Mouse (Mus musculus) megakaryocyte, adult 5-6 weeks (primary cell): ENCODE data around the gene 2610301B20Rik. TPM values are rescaled to one million over a fixed set of nuclear protein-coding genes. Genes with fewer than 3 reads are reported as not detected.
"Not testable (repeated sequence)": the region's sequence is repeated elsewhere in the genome, so short reads cannot be mapped to it uniquely, and the experiment has no call there.

ENCODE experiments used
- ATAC-seq: 2 replicates; pipeline ENCODE4 v1.8.0; 2016; ENCODE audit warnings: mild to moderate bottlenecking, inconsistent platforms; ENCODE audit not compliant: poor library complexity, severe bottlenecking
- total RNA-seq, 2 experiments: library from RNA; stranded (forward) in 1 of 2; stranded (reverse) in 1 of 2; fragments of 153-499, 151-499 nt in 1 of 2; fragments of 221-1000, 200-1000 nt in 1 of 2; gene quantifications; 2 replicates each; pipeline versions ENCODE4 v1.2.3 to v1.2.4; 2015 to 2017

Gene 2610301B20Rik
- total RNA-seq (2015) (8.6 and 10.8 TPM in 2 replicates), total RNA-seq (2017) (1.8 and 3.0 TPM in 2 replicates)

DNA sequence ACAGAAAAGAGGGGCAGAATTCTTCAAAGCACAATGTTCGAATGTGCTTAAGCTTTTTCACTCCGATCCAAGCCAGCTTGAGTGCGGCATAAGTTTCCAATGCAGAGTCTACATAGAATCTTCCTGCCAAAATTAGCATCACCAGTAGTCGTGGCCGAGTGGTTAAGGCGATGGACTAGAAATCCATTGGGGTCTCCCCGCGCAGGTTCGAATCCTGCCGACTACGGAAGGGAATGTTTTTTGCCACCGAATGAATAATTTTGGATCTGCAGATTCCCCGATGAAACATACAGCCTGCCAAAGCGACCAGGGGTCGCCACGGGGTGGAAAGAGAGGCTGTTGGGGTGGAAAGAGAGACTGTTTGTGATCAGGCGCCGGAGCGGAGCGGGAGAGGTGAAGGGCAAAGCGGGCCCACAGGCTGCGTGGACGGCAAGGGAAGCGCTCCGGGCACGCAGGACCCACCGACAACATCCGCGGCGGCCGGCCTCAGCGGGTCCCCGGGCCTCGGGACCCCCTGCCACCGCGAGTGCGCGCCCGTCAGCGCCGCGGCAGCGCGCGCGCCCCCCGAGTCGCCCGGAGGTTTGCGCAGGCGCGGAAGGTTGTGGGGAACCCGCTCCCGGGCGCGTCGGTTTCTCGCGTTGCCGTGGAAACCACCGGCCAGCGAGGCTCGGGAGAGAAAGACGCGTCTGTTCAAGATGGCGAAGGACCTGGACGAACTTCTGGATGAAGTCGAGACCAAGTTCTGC lies at the start of gene 2610301B20Rik:
Gene 2610301B20Rik (plus strand): TSS at position 579 of the 746 bp plus-strand sequence.
- ATAC-seq = peak; percentile 88

DNA sequence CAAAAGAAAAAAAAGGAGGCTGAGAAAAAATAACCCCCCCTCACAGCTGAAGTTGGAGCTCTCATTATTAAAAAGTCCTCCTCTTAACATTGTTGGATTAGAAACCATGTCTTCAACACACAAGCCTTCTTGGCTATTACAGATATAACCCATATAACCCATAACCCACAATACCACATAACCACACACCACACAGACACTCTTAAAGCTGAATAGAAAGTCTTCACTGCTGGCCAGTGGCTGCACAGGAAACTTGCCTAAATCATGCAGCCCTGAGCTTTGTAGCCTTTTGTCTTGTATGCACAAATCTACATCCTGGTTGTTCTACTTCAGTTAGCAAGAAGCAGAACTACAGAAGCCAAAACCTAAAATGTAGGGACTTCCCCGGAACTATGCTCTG lies 41.0 kb upstream of the 2610301B20Rik start:
- ATAC-seq = peak; percentile 56; the same call in 1 of the 2 replicates

DNA sequence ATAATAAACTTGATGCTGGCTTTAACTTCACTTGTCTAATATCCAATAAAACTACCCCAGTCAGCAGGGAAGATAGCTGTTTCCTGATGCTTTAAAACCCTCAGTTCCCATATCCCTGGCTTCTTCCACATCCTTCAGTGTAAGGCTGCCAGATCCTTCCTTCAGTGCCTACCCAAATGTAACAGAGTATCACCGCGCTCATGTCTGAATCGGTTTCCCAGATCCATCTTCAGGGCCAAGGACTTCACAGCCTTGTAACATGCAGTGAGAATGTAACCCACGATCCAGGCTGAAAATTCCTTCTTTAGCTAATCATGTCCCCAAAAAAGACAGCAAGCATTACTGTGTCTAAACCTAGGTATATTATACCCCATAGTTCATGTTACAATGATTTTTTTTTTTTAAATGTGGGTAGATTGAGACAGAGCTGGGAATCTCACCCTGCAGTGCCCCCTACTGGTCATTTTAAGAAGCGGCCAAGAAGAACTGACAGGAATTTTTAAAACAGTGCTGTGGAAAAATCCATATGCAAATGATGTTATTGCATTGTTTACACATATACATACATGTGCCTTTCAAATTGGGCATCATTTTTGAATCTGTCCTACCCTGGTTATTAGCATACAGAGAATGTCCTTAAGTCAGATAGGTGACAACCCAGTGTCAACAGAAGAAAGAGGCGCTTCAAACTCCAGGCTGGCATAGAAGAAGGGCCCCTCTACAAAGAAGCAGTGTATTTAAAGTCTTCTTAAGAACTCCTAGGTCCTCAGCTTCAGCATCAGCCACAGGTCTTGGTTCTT lies 38.8 kb upstream of the 2610301B20Rik start:
- ATAC-seq = no peak

DNA sequence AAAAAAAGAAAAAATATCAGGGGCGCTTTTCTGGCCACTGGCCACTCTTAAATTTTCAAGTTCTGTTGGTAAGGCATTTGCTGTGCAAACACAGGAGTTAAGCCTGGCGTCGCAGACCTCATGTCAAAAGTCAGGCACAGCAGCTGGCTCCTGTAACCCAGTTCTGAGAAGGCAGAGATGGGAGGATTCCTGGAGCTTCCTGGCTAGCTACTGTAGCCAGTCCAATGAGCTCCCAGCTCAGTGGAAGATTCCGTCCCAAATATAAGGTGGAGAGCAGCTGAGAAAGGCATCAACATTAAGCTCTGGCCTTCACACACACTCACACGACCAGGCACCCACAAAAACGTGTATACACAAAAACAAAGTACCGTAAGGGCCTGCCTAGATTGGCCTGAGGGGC lies 28.4 kb upstream of the 2610301B20Rik start:
- no peak for ATAC-seq

DNA sequence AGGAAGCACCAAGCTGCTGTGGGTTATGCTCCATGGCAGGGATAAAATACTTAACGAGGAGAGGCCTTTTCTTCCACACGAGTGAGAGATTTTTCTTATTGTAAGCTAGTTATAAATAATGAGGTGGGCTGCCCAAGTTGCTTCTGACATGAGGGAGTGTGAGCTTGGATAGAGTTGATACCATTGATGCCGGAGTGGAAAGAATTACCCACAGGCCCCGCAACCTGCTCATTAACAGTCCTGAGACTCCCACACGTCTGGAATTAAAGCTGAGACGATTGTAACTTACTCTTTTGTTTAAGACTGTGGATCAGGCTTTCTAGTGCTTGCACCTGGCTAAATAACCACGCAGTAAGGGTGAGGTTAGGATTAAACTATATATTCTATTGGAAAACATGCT lies 24.5 kb upstream of the 2610301B20Rik start:
- ATAC-seq = no peak

DNA sequence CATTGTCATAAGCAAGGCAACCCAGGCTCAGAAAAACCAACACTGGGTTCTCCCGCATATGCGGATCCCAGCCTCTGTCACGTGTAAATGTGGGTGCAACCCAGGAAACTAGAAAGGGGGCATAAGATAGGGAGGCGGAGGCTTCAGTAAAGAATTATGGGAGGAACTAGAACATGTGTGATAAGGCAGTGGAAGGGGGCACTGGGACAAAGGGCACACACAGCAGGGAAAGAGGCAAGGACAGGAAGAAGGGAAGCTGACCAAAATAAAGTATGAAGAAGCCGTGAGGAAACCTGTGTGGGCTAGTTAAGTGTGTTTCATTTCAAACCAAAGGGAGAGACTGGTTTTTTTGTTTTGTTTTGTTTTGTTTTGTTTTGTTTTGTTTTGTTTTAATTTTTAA lies 23.3 kb upstream of the 2610301B20Rik start:
- ATAC-seq = no peak

DNA sequence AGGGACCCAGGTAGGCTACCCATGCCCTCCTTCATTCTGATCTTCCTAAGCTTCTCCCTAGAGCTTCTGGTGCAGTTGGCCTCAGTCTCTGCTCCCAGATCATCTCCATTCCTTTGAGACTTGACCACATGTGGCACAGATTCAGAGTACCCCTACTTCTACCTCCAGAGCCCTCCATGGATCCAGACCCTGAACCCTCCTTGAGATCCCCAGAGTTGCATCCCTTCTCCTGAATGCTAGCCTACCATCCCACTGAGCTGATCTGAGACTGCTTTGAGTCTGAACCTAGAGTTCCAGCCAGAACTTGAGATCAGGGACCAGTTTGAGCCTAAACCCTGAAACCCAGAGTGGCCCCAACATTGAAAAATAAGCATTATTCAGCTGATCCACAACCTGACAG lies 15.1 kb upstream of the 2610301B20Rik start:
- no peak for ATAC-seq

GRCm38 (mm10) chr4:10859911-10860581 lies 14.3 kb upstream of the 2610301B20Rik start:
- no peak for ATAC-seq

GRCm38 (mm10) chr4:10860825-10861224 lies 13.5 kb upstream of the 2610301B20Rik start:
- no peak for ATAC-seq

- not testable (repeated sequence) for ATAC-seq
Measured at GRCm38 (mm10) chr4:10862882-10863281, 11.4 kb upstream of the 2610301B20Rik start.

DNA sequence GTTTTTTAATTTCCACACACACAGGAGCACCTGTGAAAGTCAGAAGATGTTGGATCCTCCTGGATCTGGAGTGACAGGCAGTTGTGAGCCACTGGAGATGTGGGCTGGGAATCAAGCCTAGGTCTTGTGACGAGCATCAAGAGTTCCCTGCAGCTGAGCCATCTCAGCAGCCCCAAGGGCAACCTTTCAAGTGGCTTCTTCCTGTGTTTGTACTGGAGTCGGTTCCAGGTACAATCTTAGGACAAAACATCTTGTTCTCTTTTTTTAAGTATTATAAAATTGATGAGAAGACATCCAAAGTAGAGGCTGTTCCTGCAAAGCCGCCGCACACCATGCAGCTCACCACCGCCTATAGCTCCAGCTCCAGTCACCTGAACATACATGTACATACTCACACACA lies 2.1 kb upstream of the 2610301B20Rik start:
- no peak for ATAC-seq

DNA sequence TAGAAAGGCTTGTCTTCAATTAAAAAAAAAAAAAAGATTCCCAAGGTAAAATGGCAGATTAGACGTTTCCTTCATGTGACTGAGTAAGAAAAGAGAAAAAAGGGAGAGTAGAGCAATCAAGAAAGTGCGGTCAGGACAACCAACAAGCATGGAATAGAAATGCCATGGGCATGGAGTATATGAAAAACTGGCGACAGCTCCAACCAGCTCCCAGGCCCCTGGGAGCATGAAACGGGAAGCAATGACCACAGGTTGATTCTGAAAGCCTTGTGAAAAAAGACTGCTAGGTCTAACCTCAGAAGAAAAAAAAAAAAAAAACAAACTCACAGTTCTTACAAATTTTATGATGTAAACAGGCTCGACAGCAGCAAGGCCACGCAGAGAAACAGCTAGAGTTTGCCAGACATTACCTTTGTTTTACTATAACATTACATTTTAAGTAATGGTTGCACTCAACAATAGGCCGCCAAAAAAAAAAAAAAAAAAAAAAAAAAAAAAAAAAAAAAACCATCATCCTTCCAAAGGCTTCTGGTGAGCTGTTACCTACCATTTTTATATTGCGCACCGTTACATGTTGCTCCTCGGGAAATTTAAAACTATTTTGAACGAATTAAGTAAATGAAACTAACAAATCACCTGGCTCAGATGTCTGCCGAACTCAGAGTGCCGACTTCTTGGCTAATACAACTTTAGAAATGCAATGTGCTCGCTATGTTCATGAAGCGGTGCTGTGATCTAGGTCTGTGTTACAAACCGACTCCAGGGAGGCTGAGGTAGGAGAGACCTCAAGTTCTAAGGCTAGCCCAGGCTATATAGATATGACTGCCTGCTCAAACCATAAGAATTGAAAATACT lies 1.4 kb upstream of the 2610301B20Rik start:
- ATAC-seq = no peak

DNA sequence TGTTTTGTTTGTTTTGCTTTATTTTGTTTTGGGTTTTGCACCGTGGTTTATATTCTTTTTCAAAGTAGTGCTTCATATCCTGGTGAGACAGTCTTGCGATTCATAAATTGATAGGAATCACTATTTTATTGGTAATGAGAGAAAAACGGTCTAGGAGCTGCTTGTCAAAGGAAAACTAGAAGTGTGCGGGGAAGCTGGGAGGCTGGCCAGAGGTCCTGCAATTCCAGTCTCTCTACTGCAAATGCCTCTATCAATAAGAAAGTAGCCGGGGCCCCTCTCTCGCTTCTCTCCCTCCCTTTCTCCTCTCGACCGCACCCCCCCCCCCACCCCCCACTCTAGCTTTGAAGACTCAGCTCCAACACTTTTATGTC lies 764 bp upstream of the 2610301B20Rik start:
- ATAC-seq = no peak

GRCm38 (mm10) chr4:10874718-10875121 lies 422 bp downstream of the 2610301B20Rik start:
- peak; percentile 56 for ATAC-seq

DNA sequence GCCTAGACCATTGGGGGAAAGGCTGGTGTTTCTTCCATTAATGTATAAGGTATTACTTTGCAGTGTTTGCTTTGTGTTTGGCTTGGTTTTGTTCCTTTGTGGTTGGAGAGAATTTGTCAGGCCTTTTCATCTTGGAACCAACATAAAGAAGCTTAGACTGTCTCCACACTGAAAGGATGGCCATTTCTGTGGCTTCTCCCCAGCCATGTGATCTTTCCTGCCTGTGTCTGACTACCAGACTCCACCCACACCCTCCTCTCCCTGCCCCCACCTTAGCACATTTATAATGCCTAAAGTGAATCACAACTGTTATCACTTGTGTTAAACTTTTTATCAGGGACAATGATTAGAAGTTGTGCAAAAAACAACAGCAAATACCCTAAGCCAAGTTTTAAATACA lies 1.1 kb downstream of the 2610301B20Rik start:
- ATAC-seq = no peak

DNA sequence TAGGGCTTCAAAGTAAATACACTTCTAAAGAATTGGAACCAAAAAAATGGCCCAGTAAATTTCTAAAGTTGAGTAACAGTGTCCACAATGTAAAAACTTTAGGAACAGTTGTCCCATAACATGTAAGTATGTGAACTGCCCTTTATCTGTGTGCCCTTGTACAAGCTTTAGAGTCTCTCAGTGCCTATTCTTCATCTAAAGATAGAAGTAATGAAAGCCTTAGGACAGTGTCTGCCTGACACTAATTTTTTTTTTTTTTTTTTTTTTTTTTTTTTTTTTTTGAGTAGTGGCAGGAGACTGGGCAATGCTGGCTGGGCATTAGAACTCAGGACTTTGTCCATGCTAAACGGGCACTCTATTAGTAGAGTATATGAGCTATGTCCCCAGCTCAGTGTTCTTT lies 2.8 kb downstream of the 2610301B20Rik start:
- ATAC-seq = no peak

- ATAC-seq = no peak
Measured at GRCm38 (mm10) chr4:10883740-10884408, 9.6 kb downstream of the 2610301B20Rik start.

GRCm38 (mm10) chr4:10888835-10889234 lies 14.5 kb downstream of the 2610301B20Rik start:
- ATAC-seq = no peak

DNA sequence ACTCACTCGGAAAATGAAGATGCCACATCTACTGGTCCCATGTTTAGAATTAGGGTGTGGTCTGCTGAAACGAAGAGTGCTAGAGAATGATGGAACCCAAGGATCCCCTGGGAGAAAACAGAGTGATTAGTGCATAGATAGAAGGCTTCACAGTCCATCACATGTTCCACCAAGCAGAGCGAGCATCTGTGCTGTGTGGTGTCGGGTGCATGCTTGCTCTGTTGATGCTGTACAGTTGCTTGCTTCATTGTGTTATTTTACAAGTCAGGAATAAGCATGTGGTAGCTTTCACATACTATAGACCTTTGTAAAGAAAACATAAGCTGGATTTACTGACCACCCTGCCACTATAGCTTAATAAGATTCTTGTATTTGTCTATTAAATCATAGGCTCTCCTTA lies 22.0 kb downstream of the 2610301B20Rik start:
- no peak for ATAC-seq

- peak; percentile 71 for ATAC-seq
Measured at GRCm38 (mm10) chr4:10896859-10897258, 22.6 kb downstream of the 2610301B20Rik start.
